Mouse (Mus musculus) lung, adult 18-20 months (tissue): ENCODE results near the gene Vmn1r48.
"Not testable (repeated sequence)": the region's sequence is repeated elsewhere in the genome, so short reads cannot be mapped to it uniquely, and the experiment has no call there.

Source experiments
- DNase-seq, 2 experiments: peaks; one replicate each; pipeline ENCODE4 v3.0.0; 2022; ENCODE audit warnings: mixed read lengths in 2 of 2

Vmn1r48 gene

DNA sequence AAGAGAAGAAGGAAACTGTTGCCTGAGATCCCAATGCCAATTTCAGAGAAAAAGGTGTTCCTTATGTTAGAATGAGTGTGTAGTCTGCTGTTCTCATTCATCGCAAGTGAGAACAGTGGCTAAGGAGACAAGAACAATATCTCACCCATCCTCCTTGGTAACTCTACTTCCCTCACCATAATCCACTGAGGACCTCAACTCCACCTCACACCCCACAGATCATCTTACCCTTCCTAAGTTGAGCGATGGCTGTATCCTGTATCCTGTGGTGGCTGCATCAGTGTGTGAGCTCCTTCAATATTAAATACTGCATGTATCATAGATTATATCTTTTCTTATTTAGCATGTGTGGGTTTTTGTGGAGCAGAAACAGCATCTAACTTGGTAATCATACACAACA, at the start of gene Vmn1r48:
Vmn1r48 (minus strand) TSS at position 101 of the 400 bp plus-strand sequence.
- not testable (repeated sequence) for DNase-seq

DNA sequence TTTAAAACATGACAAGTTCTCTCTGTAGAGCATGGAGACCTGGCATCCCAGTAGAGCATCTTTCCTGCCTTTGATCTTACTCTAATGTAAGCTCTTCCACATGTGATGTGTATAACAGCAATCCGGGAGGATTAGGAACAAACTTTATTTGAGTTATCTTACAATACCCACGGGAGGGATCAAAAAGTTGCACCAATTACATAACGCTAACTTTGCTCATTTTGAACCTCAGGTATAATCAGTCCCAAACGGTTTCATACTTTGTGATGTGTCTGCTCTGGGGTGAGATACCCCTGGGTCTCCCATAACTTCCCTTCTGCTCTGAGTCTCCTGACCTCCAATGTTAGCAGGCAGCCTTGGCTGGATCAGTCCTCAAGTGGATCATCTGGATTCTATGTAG, 41.8 kb upstream of the Vmn1r48 start, which contains the start of gene Vmn1r49:
Vmn1r49 (minus strand) TSS at position 101 of the 400 bp plus-strand sequence.
- DNase-seq: no peak

DNA sequence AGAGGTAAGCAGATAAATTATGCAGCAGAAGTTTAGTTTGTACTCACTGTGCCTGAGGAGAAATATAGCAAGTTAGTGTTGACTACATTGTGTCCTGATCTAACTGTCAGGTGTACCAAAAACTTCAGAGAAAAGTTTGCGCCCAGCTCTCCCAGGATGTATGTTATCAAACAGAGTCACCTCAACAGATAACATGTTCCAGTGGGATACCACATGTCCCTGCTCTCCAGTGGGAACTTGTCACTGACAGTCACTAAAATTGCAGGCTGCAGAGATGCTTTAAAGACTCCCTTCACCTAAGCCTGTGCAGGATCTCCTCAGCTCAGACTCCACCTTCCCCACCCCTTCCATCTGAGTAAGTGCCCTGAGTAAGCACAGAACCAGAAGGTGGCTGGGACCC, 20.8 kb downstream of the Vmn1r48 start, which contains the start of gene Vmn1r47:
Vmn1r47 (plus strand) TSS at position 301 of the 400 bp plus-strand sequence.
- DNase-seq: not testable (repeated sequence)

DNA sequence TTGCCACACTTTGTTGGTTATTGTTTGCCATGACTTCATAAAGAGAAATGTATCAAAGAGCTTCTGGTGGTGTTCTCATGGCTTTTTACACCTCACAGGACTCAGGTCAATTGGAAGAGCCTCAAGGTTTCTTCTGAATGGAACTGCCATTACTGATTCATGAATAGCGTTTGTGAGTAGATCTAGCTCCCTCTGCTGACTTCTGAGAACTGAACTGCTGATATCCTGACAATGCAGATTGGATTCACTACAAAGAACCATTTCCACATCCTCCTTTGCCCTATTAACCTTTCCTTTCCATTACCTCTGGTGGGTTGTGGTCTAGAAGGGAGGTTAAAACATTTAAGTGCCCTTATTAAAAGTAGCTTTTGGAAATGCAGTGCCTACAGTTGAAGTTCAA, 50.7 kb downstream of the Vmn1r48 start:
- DNase-seq: no peak
